Mouse (Mus musculus) bone marrow macrophage, adult 2 months (primary cell): ENCODE results near the gene Vax2.

ENCODE experiments used
- CTCF ChIP-seq: IDR thresholded peaks from 2 replicates; pipeline ENCODE4 v1.5.1; 2012; ENCODE audit warnings: low read depth, mild to moderate bottlenecking, low read length, moderate library complexity
- POLR2A ChIP-seq: IDR thresholded peaks from 2 replicates; pipeline ENCODE4 v1.6.1; 2012; ENCODE audit warnings: mild to moderate bottlenecking, low read depth, low read length, borderline replicate concordance

DNA sequence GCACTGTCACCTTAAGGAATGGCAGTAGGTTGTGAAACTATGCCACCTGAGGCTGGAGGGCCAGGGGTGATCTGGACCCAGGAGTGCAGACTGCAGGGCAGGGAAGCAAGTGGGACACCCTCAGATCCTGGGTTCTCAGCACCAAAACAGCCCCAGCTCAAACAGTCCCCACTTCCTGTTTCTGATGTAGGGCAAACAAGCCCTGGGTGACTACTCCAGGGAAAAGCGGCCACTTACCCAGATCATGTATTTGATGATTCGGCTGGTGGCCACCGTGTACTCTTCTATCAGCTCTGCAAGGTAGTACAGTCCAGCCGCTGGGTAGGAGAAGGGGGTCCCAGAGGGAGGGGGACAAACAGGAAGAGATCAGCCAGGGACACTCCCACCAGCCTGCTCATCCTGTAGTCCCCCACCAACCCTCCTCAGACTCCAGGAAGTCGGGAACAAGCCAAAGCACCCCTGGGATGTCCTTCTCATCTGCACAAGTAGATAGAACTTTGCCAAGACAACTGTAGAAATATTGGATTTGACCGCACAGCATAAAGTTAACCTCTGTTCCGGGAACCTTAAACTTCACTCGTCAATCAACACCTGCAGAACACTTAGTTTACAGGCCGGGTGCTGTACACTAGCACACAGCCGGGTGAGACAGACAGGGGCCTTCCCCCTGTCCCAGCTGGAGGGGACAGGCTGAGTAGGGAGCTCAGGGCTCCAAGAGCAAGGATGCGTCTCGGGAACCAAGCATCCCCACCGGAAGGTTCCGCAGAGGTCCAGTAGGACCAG is 63.9 kb downstream of the Vax2 start:
- no peak for TF ChIP-seq POLR2A
- peak; percentile 13; the same call in 1 of the 2 replicates for TF ChIP-seq CTCF
